Mouse (Mus musculus): ENCODE data around the gene Hoxb6.

- TF ChIP-seq CTCF (conservative IDR thresholded peaks at IDR 0.05; ENCODE audit: insufficient read depth, insufficient read length, low read depth, low read length) (no peak), POLR2A (IDR thresholded peaks at IDR 0.05; ENCODE audit: low read depth, low read length) (no peak)
These were observed 4.7 kb downstream of the Hoxb6 start for GRCm38 (mm10) chr11:96296997-96297396.

All from kidney, adult 2 months (tissue).